Comparison of ENCODE assay signal across 8 mouse cellular contexts in genomic region chr9:121297171-121298064, GRCm38 (mm10). TPM values are rescaled to one million over a fixed set of nuclear protein-coding genes. Genes with fewer than 3 reads are reported as not detected.
DNase-seq lines count a peak whose midpoint lies in the region; ATAC-seq and TF ChIP-seq lines count a peak whose summit lies in the region.

Trak1 (plus strand) TSS chr9:121297502.

- peak within 1 kb of the TSS; percentile 90 for H3K9ac ChIP-seq in ES-Bruce4 (ENCODE audit: low read depth, poor library complexity, severe bottlenecking)
- H3K9ac ChIP-seq in heart, embryonic 16.5 days (ENCODE audit: low read length), result peak within 1 kb of the TSS; percentile 92
- H3K9ac ChIP-seq in lung, embryonic 15.5 days, result peak within 1 kb of the TSS; percentile 86

- TF ChIP-seq EP300 in ES-Bruce4 (IDR thresholded peaks at IDR 0.05; ENCODE audit: insufficient read depth, low read depth, low read length), result no peak

- H3K4me3 ChIP-seq in ES-Bruce4 (ENCODE audit: low read depth, low read length), result peak within 1 kb of the TSS; percentile 67
- peak within 1 kb of the TSS; percentile 77 for H3K4me3 ChIP-seq in heart, embryonic 16.5 days (ENCODE audit: low read length)
- H3K4me3 ChIP-seq in lung, embryonic 15.5 days, result peak within 1 kb of the TSS; percentile 72
- H3K4me3 ChIP-seq in olfactory bulb, adult 2 months (ENCODE audit: insufficient read depth, low read depth, low read length), result peak within 1 kb of the TSS; percentile 64

- no peak for TF ChIP-seq POLR2A in ES-Bruce4 (IDR thresholded peaks at IDR 0.05; ENCODE audit: insufficient read depth, low read length)
- no peak; the same call in 1 of the 2 replicates for TF ChIP-seq POLR2A in olfactory bulb, adult 2 months (IDR thresholded peaks at IDR 0.05; ENCODE audit: insufficient read depth, low read depth, low read length)

- WGBS in heart, embryonic 16.5 days, result under 1% methylated on average over 82 of the region's 116 CpGs
- under 1% methylated on average over 72 of the region's 116 CpGs for WGBS in lung, embryonic 15.5 days
- WGBS in olfactory bulb, adult 2 months, result under 1% methylated on average over 64 of the region's 116 CpGs

- H3K27me3 ChIP-seq in ES-Bruce4 (ENCODE audit: control insufficient read depth, insufficient read depth, low read length, poor library complexity, severe bottlenecking), result no peaks in the 10 kb centered on the region
- H3K27me3 ChIP-seq in heart, embryonic 16.5 days (ENCODE audit: control insufficient read depth, insufficient read depth, low read length), result peaks cover 2% of the 10 kb centered on the region
- 0 out of 2 replicates have a peak, but pooled peaks cover 4% of the 10 kb centered on the region for H3K27me3 ChIP-seq in lung, embryonic 15.5 days

- peak; percentile 78 for DNase-seq in adrenal gland, postnatal 25 days
- DNase-seq in kidney, postnatal 4 days, result peak; percentile 71 to 84
- DNase-seq in urinary bladder, postnatal 25 days (ENCODE audit: low spot score), result peak; percentile 61

- H3K4me1 ChIP-seq in ES-Bruce4 (ENCODE audit: control insufficient read depth, insufficient read depth, low read length), result peaks cover 3% of the 10 kb centered on the region
- H3K4me1 ChIP-seq in heart, embryonic 16.5 days (ENCODE audit: control insufficient read depth, insufficient read depth, low read length), result peaks cover 32% of the 10 kb centered on the region
- H3K4me1 ChIP-seq in lung, embryonic 15.5 days, result peaks cover 37% of the 10 kb centered on the region
- peaks cover 35% of the 10 kb centered on the region for H3K4me1 ChIP-seq in olfactory bulb, adult 2 months (ENCODE audit: control insufficient read depth, insufficient read depth, low read length)

- H3K4me2 ChIP-seq in heart, embryonic 16.5 days (ENCODE audit: low read depth, low read length), result peak within 1 kb of the TSS; percentile 94
- peak within 1 kb of the TSS; percentile 96 for H3K4me2 ChIP-seq in lung, embryonic 15.5 days

- no peak within 1 kb of the TSS for H3K27ac ChIP-seq in ES-Bruce4 (ENCODE audit: insufficient read depth, low read length)
- H3K27ac ChIP-seq in heart, embryonic 16.5 days (ENCODE audit: low read length), result peak within 1 kb of the TSS; percentile 87
- H3K27ac ChIP-seq in lung, embryonic 15.5 days, result peak within 1 kb of the TSS; percentile 62
- H3K27ac ChIP-seq in olfactory bulb, adult 2 months (ENCODE audit: insufficient read depth, low read depth, low read length), result peak within 1 kb of the TSS; percentile 14

- TF ChIP-seq CTCF in ES-Bruce4 (IDR thresholded peaks at IDR 0.05; ENCODE audit: low read depth, low read length), result no peak
- no peak for TF ChIP-seq CTCF in olfactory bulb, adult 2 months (IDR thresholded peaks at IDR 0.05; ENCODE audit: insufficient read depth, low read depth, low read length)

- peak; percentile 66; the same call in 1 of the 2 replicates for ATAC-seq in erythroblast, adult 5-6 weeks (replicated peaks; ENCODE audit: low FRiP score, poor library complexity, severe bottlenecking)
- peak; percentile 86 for ATAC-seq in heart, embryonic 16.5 days (replicated peaks; ENCODE audit: extremely low read depth, insufficient read depth, low FRiP score)
- peak; percentile 90 for ATAC-seq in lung, embryonic 15.5 days (ENCODE audit: borderline replicate concordance, extremely low read depth, low FRiP score, low TSS enrichment)

- no peaks in the 10 kb centered on the region for H3K9me3 ChIP-seq in ES-Bruce4 (replicated peaks; ENCODE audit: control insufficient read depth, insufficient read depth, low read length, poor library complexity, severe bottlenecking)
- no peaks in the 10 kb centered on the region for H3K9me3 ChIP-seq in heart, embryonic 16.5 days (replicated peaks; ENCODE audit: control insufficient read depth, low read length)
- no peaks in the 10 kb centered on the region for H3K9me3 ChIP-seq in lung, embryonic 15.5 days

- no peaks in the 10 kb centered on the region for H3K36me3 ChIP-seq in ES-Bruce4 (ENCODE audit: control insufficient read depth, insufficient read depth, low read length, poor library complexity, severe bottlenecking)
- H3K36me3 ChIP-seq in heart, embryonic 16.5 days (ENCODE audit: control insufficient read depth, insufficient read depth), result no peaks in the 10 kb centered on the region
- no peaks in the 10 kb centered on the region for H3K36me3 ChIP-seq in lung, embryonic 15.5 days

RNA-seq across cellular contexts. Expression of gene Trak1, which starts in this region (rescaled TPM):
- 40.3 and 44.1 TPM in 2 replicates for polyA plus RNA-seq in ES-Bruce4 (2011; ENCODE audit: insufficient read depth, insufficient read length, low read depth, missing spikeins)
- total RNA-seq in adrenal gland, postnatal 25 days (2021), result 70.3 and 73.5 TPM in 2 replicates
- total RNA-seq in erythroblast, adult 5-6 weeks (2015; ENCODE audit: low replicate concordance), result 5.0 and 36.9 TPM in 2 replicates
- 3.0 and 6.7 TPM in 2 replicates for total RNA-seq in erythroblast, adult 5-6 weeks (2017; ENCODE audit: low replicate concordance)
- polyA plus RNA-seq in heart, embryonic 16.5 days (2015; fragmentation: Nextera tagmentation; extraction: Ambion mirVana), result 42.4 and 48.9 TPM in 2 replicates
- polyA plus RNA-seq in lung, embryonic 15.5 days (2015; fragmentation: Nextera tagmentation; extraction: Ambion mirVana), result 24.1 and 25.3 TPM in 2 replicates
- not detected in 2 replicates for polyA plus RNA-seq in olfactory bulb, adult 2 months (2012; ENCODE audit: insufficient read depth, insufficient read length, low replicate concordance, missing spikeins)
